Mouse (Mus musculus): ENCODE measurements around the gene Phactr2. TPM values are rescaled to one million over a fixed set of nuclear protein-coding genes. Genes with fewer than 3 reads are reported as not detected.

The Phactr2 gene
- polyA plus RNA-seq (2014; fragmentation: Illumina TruSeq; extraction: RNeasy Lipid Tissue Mini Kit (QIAGEN cat#74804); ENCODE audit: low read depth, low replicate concordance), result 34.4 TPM

DNA sequence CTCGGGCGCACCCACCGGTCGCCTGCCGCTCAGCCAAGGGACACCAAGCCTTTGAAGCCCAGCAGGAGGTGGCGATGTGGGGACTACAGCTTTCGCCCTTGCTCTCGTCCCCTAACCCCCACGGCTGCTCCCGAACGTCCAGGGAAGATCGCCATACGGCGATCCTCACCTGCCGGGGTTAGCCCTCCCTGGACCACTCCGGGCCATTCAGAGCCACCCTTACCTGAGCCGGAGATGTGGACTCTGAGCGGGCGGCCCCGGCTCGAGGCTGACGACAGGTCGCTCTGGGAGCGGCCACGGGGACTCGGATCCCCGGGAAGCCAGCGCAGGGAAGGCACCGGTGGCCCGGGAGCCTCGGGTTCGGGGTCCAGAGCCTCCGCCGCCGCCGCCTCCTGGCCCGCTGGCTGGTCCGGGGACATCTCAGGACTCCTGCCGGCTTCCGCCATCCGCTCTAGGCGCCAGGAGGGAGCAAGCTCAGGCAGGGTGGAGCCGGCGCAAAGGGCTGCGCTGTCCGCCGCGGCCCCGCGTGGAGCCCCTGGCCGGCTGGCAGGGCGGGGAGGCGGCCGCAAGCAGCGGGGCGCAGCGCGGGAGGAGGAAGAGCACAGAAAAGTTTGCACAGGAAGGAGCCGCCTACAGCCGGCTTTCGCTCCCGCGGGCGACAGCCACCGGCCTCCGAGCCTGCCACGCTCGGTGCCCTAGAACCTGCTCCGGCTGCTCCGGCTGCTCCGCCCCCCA, at the start of gene Phactr2:
TSS of gene Phactr2 (minus strand) at position 580 of the 735 bp plus-strand sequence.

DNA sequence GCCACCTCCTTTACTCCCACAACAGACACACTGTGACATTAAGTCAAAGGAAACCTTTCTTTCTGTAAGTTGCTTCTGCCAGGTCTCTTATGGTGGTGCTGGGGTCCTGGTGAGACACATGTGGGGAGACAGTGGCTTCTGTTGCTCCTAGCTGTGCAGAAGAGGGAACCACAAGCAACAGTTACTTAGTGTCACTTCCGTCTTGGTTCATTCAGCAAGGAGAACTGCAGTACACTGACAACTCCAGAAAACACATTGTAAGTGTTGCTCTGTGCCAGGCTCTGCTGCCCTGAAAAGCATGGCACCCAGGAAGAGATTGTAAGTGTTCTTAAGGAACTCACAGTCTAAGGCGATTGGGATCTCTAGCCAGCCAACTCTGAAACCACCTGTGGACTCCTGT, 25.1 kb upstream of the Phactr2 start, which contains the start of gene Fuca2:
TSS of gene Fuca2 (plus strand) at position 210 of the 400 bp plus-strand sequence.

GRCm38 (mm10) chr10:13192731-13193351, 281.4 kb downstream of the Phactr2 start, which contains the start of gene Ltv1:
Gene Ltv1, minus strand, starts transcription at chr10:13193168.

GRCm38 (mm10) chr10:13177973-13178624, 296.1 kb downstream of the Phactr2 start, which contains the start of gene Zc2hc1b:
Gene Zc2hc1b, minus strand, starts transcription at chr10:13178023.

Other genes with a start within 250 kb of the Phactr2 start
- gene Fuca2, start 25.1 kb upstream of the Phactr2 start, polyA plus RNA-seq (2014; fragmentation: Illumina TruSeq; extraction: RNeasy Lipid Tissue Mini Kit (QIAGEN cat#74804); ENCODE audit: low read depth, low replicate concordance), result 1,084 TPM
- 3.0 TPM for gene Adat2, start 78.5 kb upstream of the Phactr2 start, polyA plus RNA-seq (2014; fragmentation: Illumina TruSeq; extraction: RNeasy Lipid Tissue Mini Kit (QIAGEN cat#74804); ENCODE audit: low read depth, low replicate concordance)
- gene Pex3, start 78.7 kb upstream of the Phactr2 start, polyA plus RNA-seq (2014; fragmentation: Illumina TruSeq; extraction: RNeasy Lipid Tissue Mini Kit (QIAGEN cat#74804); ENCODE audit: low read depth, low replicate concordance), result 96.8 TPM

Measured in kidney, adult 10 weeks (tissue).